Mouse (Mus musculus): ENCODE measurements at regions not wholly inside any gene's neighbourhood (a gene's known extent, or its start where the extent isn't known, plus 50 kb on each side); places are given as distances from the start of the nearest gene placed in this dataset.

DNA sequence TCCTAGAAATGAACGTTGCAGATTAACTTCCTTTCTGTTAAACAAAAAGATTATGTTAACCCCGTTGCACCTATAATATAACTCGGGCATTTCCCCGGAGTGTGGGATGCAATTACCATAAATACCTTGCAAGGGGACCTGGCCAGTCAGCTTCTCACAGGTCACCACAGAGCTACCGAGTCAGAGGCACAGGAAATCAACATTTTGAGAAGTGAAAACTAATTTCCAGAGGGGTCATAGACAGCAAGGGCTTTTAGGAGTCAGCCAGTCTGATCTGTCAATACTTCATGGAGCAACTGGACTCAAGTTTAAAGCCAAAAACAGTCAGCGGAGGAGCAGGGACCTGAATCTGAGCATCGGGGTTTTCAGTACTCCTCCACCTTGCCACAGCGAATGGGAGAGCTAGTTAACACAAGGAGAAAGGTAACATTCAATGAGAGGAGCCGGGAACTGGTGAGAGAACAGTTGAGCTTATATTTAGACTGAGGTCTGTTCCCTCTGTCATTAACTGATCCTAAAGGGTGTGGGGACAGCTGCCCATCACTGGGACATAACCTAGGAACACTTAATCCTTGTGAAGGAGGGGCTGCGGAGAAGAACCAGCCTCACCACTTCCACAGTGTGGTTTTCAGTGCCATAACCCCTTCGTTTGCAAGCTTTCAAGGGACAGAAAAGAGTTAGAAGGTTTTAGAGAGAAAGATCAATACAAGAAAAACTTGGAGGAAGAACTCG, 105.9 kb downstream of the Nufip1 start:
- TF ChIP-seq CTCF (IDR thresholded peaks at IDR 0.05) = no peak
- TF ChIP-seq EP300 (IDR thresholded peaks at IDR 0.05) = no peak
